Mouse (Mus musculus) ovary, adult 18-20 months (tissue): ENCODE measurements around the gene Rbm26.
A peak's percentile ranks its signal among the peaks of the same experiment; 100 is the strongest.

Source experiments
- DNase-seq: peaks from one replicate; pipeline ENCODE4 v3.0.0; 2022; ENCODE audit warnings: low spot score, mixed read lengths

Gene Rbm26

GRCm38 (mm10) chr14:105177238-105177693 is at the start of gene Rbm26:
TSS of gene Rbm26 (minus strand) at chr14:105177327.
- peak; percentile 93 for DNase-seq

GRCm38 (mm10) chr14:105225790-105226189 is 48.7 kb upstream of the Rbm26 start:
- no peak for DNase-seq

GRCm38 (mm10) chr14:105222240-105222639 is 45.1 kb upstream of the Rbm26 start:
- no peak for DNase-seq

- no peak for DNase-seq
Observed at GRCm38 (mm10) chr14:105219525-105220376, 42.6 kb upstream of the Rbm26 start.

GRCm38 (mm10) chr14:105198401-105198800 is 21.3 kb upstream of the Rbm26 start:
- DNase-seq, result no peak

GRCm38 (mm10) chr14:105194682-105195081 is 17.6 kb upstream of the Rbm26 start:
- DNase-seq, result no peak

GRCm38 (mm10) chr14:105184866-105185265 is 7.7 kb upstream of the Rbm26 start:
- no peak for DNase-seq

- DNase-seq, result no peak
Observed at GRCm38 (mm10) chr14:105182786-105183185, 5.7 kb upstream of the Rbm26 start.

GRCm38 (mm10) chr14:105179733-105180132 is 2.6 kb upstream of the Rbm26 start:
- no peak for DNase-seq

- no peak for DNase-seq
Observed at GRCm38 (mm10) chr14:105178996-105179395, 1.9 kb upstream of the Rbm26 start.

- DNase-seq, result peak; percentile 7
Observed at GRCm38 (mm10) chr14:105176381-105177168, 552 bp downstream of the Rbm26 start.

- DNase-seq, result no peak
Observed at GRCm38 (mm10) chr14:105167181-105167580, 9.9 kb downstream of the Rbm26 start.

- no peak for DNase-seq
Observed at GRCm38 (mm10) chr14:105164793-105165192, 12.3 kb downstream of the Rbm26 start.

GRCm38 (mm10) chr14:105161334-105161733 is 15.8 kb downstream of the Rbm26 start:
- DNase-seq, result no peak

- no peak for DNase-seq
Observed at GRCm38 (mm10) chr14:105158526-105158925, 18.6 kb downstream of the Rbm26 start.

GRCm38 (mm10) chr14:105134076-105134475 is 43.1 kb downstream of the Rbm26 start:
- DNase-seq, result no peak

GRCm38 (mm10) chr14:105127715-105128385 is 49.3 kb downstream of the Rbm26 start:
- DNase-seq, result no peak

- DNase-seq, result no peak
Observed at GRCm38 (mm10) chr14:105124513-105124912, 52.6 kb downstream of the Rbm26 start.

GRCm38 (mm10) chr14:105115402-105115801 is 61.7 kb downstream of the Rbm26 start:
- DNase-seq, result no peak

GRCm38 (mm10) chr14:105106252-105106651 is 70.9 kb downstream of the Rbm26 start:
- no peak for DNase-seq

GRCm38 (mm10) chr14:105098861-105099260 is 78.3 kb downstream of the Rbm26 start:
- DNase-seq, result no peak

- DNase-seq, result no peak
Observed at GRCm38 (mm10) chr14:105096221-105096620, 80.9 kb downstream of the Rbm26 start.
